Mouse (Mus musculus) ES-Bruce4 (cell line): ENCODE results near the gene Tbc1d16.

Experiments
- CTCF ChIP-seq: IDR thresholded peaks from one replicate; pipeline ENCODE4 v1.8.1; 2011; ENCODE audit warnings: low read depth, low read length
- POLR2A ChIP-seq: IDR thresholded peaks from one replicate; pipeline ENCODE4 v1.8.1; 2011; ENCODE audit warnings: low read length; ENCODE audit not compliant: insufficient read depth

GRCm38 (mm10) chr11:119228846-119229626 lies 737 bp upstream of the Tbc1d16 start:
- no peak for TF ChIP-seq CTCF
- TF ChIP-seq POLR2A = no peak
